Mouse (Mus musculus) forebrain, embryonic 14.5 days (tissue): Measurements from ENCODE around the gene Ppm1g. TPM values are rescaled to one million over a fixed set of nuclear protein-coding genes. Genes with fewer than 3 reads are reported as not detected.

Experiments used
- ATAC-seq: fragments of 200-750 bp; cut with Nextera tagmentation; 2 replicates; pipeline ENCODE4 v1.8.0; 2017; ENCODE audit warnings: mild to moderate bottlenecking, moderate library complexity
- DNase-seq: peaks from one replicate; pipeline ENCODE4 v3.0.0-alpha.2; 2015; ENCODE audit warnings: low spot score
- H3K27ac ChIP-seq: fragments of 300-500 bp; sonication (generic); 2 replicates; pipeline ENCODE4 v1.5.1; 2014; ENCODE audit warnings: low read depth, mild to moderate bottlenecking, control low read depth, low read length, moderate library complexity
- H3K27me3 ChIP-seq: fragments of 300-500 bp; sonication (generic); replicated peaks from 2 replicates; pipeline ENCODE4 v1.6.1; 2014; ENCODE audit warnings: low read length, control low read depth, mixed read lengths; ENCODE audit not compliant: control insufficient read depth, insufficient read depth
- H3K36me3 ChIP-seq: fragments of 300-500 bp; sonication (generic); 2 replicates; pipeline ENCODE4 v1.6.1; 2014; ENCODE audit warnings: low read length, control low read depth; ENCODE audit not compliant: control insufficient read depth, insufficient read depth
- H3K4me1 ChIP-seq: fragments of 300-500 bp; sonication (generic); 2 replicates; pipeline ENCODE4 v1.6.1; 2014; ENCODE audit warnings: antibody characterized with exemption, low read length, control low read depth; ENCODE audit not compliant: control insufficient read depth, insufficient read depth
- H3K4me2 ChIP-seq: fragments of 300-500 bp; sonication (generic); 2 replicates; pipeline ENCODE4 v1.6.1; 2014; ENCODE audit warnings: mild to moderate bottlenecking, control low read depth, low read length
- H3K4me3 ChIP-seq: fragments of 300-500 bp; sonication (generic); 2 replicates; pipeline ENCODE4 v1.5.1; 2014; ENCODE audit warnings: low read depth, low read length, control low read depth
- H3K9ac ChIP-seq: fragments of 300-500 bp; sonication (generic); 2 replicates; pipeline ENCODE4 v1.6.1; 2014; ENCODE audit warnings: mild to moderate bottlenecking, low read length, control low read depth, moderate library complexity
- H3K9me3 ChIP-seq: fragments of 300-500 bp; sonication (generic); replicated peaks from 2 replicates; pipeline ENCODE4 v1.6.1; 2016; ENCODE audit warnings: low read length, control low read depth, mixed read lengths; ENCODE audit not compliant: control insufficient read depth
- WGBS: fragments of 180-500 bp; shearing (Covaris S2); extraction: QIAGEN DNeasy Blood & Tissue Kit; methylation state at CpG from one replicate; pipeline ENCODE4 v1.1.7; 2014; 5-methylcytosine and 5-hydroxymethylcytosine counted together
- polyA plus RNA-seq: library from polyadenylated mRNA; unstranded; fragments of >200 nt; fragmentation: Nextera tagmentation; extraction: Ambion mirVana; gene quantifications from 2 replicates; pipeline ENCODE4 v1.2.1, GENCODE M21; 2014

Ppm1g gene
- polyA plus RNA-seq, 1 experiment from 2014 or later, result 133 TPM

GRCm38 (mm10) chr5:31252795-31253545 is 32.5 kb upstream of the Ppm1g start:
- no peak overlapping the region for H3K27ac ChIP-seq
- H3K4me3 ChIP-seq, result no peak overlapping the region
- no peak overlapping the region for H3K4me2 ChIP-seq
- H3K27me3 ChIP-seq, result no peaks in the 10 kb centered on the region
- peaks cover 86% of the 10 kb centered on the region for H3K36me3 ChIP-seq
- H3K9me3 ChIP-seq, result no peaks in the 10 kb centered on the region
- H3K9ac ChIP-seq, result no peak overlapping the region
- DNase-seq, result no peak
- ATAC-seq, result no peak
- 82% methylated on average over 16 of the region's 16 CpGs for WGBS
- peaks cover 6% of the 10 kb centered on the region; the same call in 1 of the 2 replicates for H3K4me1 ChIP-seq

- H3K27ac ChIP-seq, result no peak overlapping the region
- ATAC-seq, result peak; percentile 36; the same call in 1 of the 2 replicates
- no peak overlapping the region for H3K4me3 ChIP-seq
- no peak for DNase-seq
- no peaks in the 10 kb centered on the region for H3K9me3 ChIP-seq
- H3K27me3 ChIP-seq, result no peaks in the 10 kb centered on the region
- H3K4me2 ChIP-seq, result no peak overlapping the region; the same call in 1 of the 2 replicates
- WGBS, result 46% methylated on average over 10 of the region's 10 CpGs
- peaks cover 88% of the 10 kb centered on the region for H3K36me3 ChIP-seq
- no peak overlapping the region for H3K9ac ChIP-seq
- H3K4me1 ChIP-seq, result peaks cover 6% of the 10 kb centered on the region; the same call in 1 of the 2 replicates
Measured at GRCm38 (mm10) chr5:31252151-31252550, 31.7 kb upstream of the Ppm1g start.

GRCm38 (mm10) chr5:31251541-31252101 is 31.1 kb upstream of the Ppm1g start, which contains the start of gene Krtcap3:
Gene Krtcap3 (plus strand): TSS chr5:31251691.
- Histone ChIP-seq H3K27me3 (no peaks in the 10 kb centered on the region), H3K9ac (peak within 1 kb of the TSS; percentile 18; the same call in 1 of the 2 replicates), H3K4me1 (peaks cover 6% of the 10 kb centered on the region; the same call in 1 of the 2 replicates), H3K27ac (no peak within 1 kb of the TSS), H3K9me3 (no peaks in the 10 kb centered on the region), H3K36me3 (peaks cover 91% of the 10 kb centered on the region), H3K4me2 (peak within 1 kb of the TSS; percentile 22; the same call in 1 of the 2 replicates), H3K4me3 (no peak within 1 kb of the TSS)
- 6% methylated on average over 46 of the region's 47 CpGs for WGBS
- DNase-seq, result peak; percentile 19
- peak; percentile 60 for ATAC-seq

- H3K27me3 ChIP-seq, result no peaks in the 10 kb centered on the region
- H3K36me3 ChIP-seq, result peaks cover 93% of the 10 kb centered on the region
- H3K27ac ChIP-seq, result no peak overlapping the region
- H3K4me1 ChIP-seq, result peaks cover 6% of the 10 kb centered on the region; the same call in 1 of the 2 replicates
- H3K9ac ChIP-seq, result no peak overlapping the region
- ATAC-seq, result peak; percentile 28; the same call in 1 of the 2 replicates
- peak; percentile 8 for DNase-seq
- no peaks in the 10 kb centered on the region for H3K9me3 ChIP-seq
- no peak overlapping the region for H3K4me3 ChIP-seq
- H3K4me2 ChIP-seq, result no peak overlapping the region
- WGBS, result 64% methylated on average over 4 of the region's 4 CpGs
Measured at GRCm38 (mm10) chr5:31250716-31251115, 30.2 kb upstream of the Ppm1g start.

GRCm38 (mm10) chr5:31242191-31242590 is 21.7 kb upstream of the Ppm1g start:
- Histone ChIP-seq H3K4me3 (peak overlapping the region; percentile 97), H3K4me1 (peaks cover 6% of the 10 kb centered on the region), H3K27ac (no peak overlapping the region), H3K36me3 (peaks cover 35% of the 10 kb centered on the region), H3K9me3 (no peaks in the 10 kb centered on the region), H3K27me3 (no peaks in the 10 kb centered on the region), H3K9ac (peak overlapping the region; percentile 92), H3K4me2 (peak overlapping the region; percentile 87)
- DNase-seq, result no peak
- WGBS, result 24% methylated on average over 10 of the region's 10 CpGs
- no peak for ATAC-seq

- ATAC-seq, result no peak
- Histone ChIP-seq H3K4me1 (peaks cover 6% of the 10 kb centered on the region), H3K4me2 (peak overlapping the region; percentile 87), H3K27ac (peak overlapping the region; percentile 95), H3K9me3 (no peaks in the 10 kb centered on the region), H3K9ac (peak overlapping the region; percentile 92), H3K4me3 (peak overlapping the region; percentile 97), H3K27me3 (no peaks in the 10 kb centered on the region), H3K36me3 (peaks cover 28% of the 10 kb centered on the region)
- under 1% methylated on average over 13 of the region's 13 CpGs for WGBS
- DNase-seq, result peak; percentile 32
Measured at GRCm38 (mm10) chr5:31241522-31242034, 21.1 kb upstream of the Ppm1g start.

GRCm38 (mm10) chr5:31240637-31241521 is 20.4 kb upstream of the Ppm1g start, which contains the start of the genes Nrbp1 and Gm9970:
Gene Nrbp1 (plus strand): TSS chr5:31240864.
Gene Gm9970 (minus strand): TSS chr5:31241232.
- Histone ChIP-seq H3K36me3 (peaks cover 22% of the 10 kb centered on the region), H3K4me2 (peak within 1 kb of the TSS; percentile 87), H3K4me3 (peak within 1 kb of the TSS; percentile 97), H3K27ac (peak within 1 kb of the TSS; percentile 95), H3K9me3 (0 out of 2 replicates have a peak, but pooled peaks cover 5% of the 10 kb centered on the region), H3K27me3 (no peaks in the 10 kb centered on the region), H3K9ac (peak within 1 kb of the TSS; percentile 92), H3K4me1 (peaks cover 6% of the 10 kb centered on the region)
- ATAC-seq, result peak; percentile 100
- peak; percentile 98 for DNase-seq
- under 1% methylated on average over 62 of the region's 103 CpGs for WGBS

GRCm38 (mm10) chr5:31226641-31227040 is 6.2 kb upstream of the Ppm1g start:
- WGBS, result 75% methylated on average over 1 of the region's 1 CpGs
- no peak for ATAC-seq
- DNase-seq, result no peak
- H3K27ac ChIP-seq, result no peak overlapping the region
- H3K36me3 ChIP-seq, result no peaks in the 10 kb centered on the region
- no peaks in the 10 kb centered on the region for H3K27me3 ChIP-seq
- peaks cover 2% of the 10 kb centered on the region; the same call in 1 of the 2 replicates for H3K4me1 ChIP-seq
- H3K4me2 ChIP-seq, result no peak overlapping the region
- no peaks in the 10 kb centered on the region for H3K9me3 ChIP-seq
- H3K4me3 ChIP-seq, result no peak overlapping the region
- no peak overlapping the region for H3K9ac ChIP-seq
